Mouse (Mus musculus) G1E-ER4 (cell line): ENCODE measurements around the gene Btd. TPM values are rescaled to one million over a fixed set of nuclear protein-coding genes. Genes with fewer than 3 reads are reported as not detected.

ENCODE experiments used
- GATA1 ChIP-seq: IDR thresholded peaks from one replicate; pipeline ENCODE4 v1.8.0; 2012; ENCODE audit warnings: low read length, inconsistent platforms
- polyA plus RNA-seq: library from polyadenylated mRNA; stranded (reverse); fragments of >175 nt; gene quantifications from 2 replicates; pipeline ENCODE4 v1.2.3, GENCODE M21; 2012

Btd gene
- polyA plus RNA-seq, 1 experiment: 4.9 TPM

GRCm38 (mm10) chr14:31658126-31658680 is 17.4 kb downstream of the Btd start:
- no peak for TF ChIP-seq GATA1

- no peak for TF ChIP-seq GATA1
Observed at GRCm38 (mm10) chr14:31659501-31660181, 18.8 kb downstream of the Btd start.

- no peak for TF ChIP-seq GATA1
Observed at GRCm38 (mm10) chr14:31660312-31661093, 19.7 kb downstream of the Btd start.

GRCm38 (mm10) chr14:31661671-31662554 is 21.1 kb downstream of the Btd start:
- no peak for TF ChIP-seq GATA1

GRCm38 (mm10) chr14:31662555-31663211 is 21.9 kb downstream of the Btd start:
- TF ChIP-seq GATA1: no peak

GRCm38 (mm10) chr14:31663376-31664099 is 22.7 kb downstream of the Btd start:
- no peak for TF ChIP-seq GATA1

GRCm38 (mm10) chr14:31664100-31664902 is 23.5 kb downstream of the Btd start:
- peak; percentile 51 for TF ChIP-seq GATA1

GRCm38 (mm10) chr14:31664903-31665565 is 24.2 kb downstream of the Btd start:
- TF ChIP-seq GATA1: no peak

GRCm38 (mm10) chr14:31665566-31665940 is 24.7 kb downstream of the Btd start:
- no peak for TF ChIP-seq GATA1

- no peak for TF ChIP-seq GATA1
Observed at GRCm38 (mm10) chr14:31666931-31667705, 26.3 kb downstream of the Btd start.

GRCm38 (mm10) chr14:31667741-31668140 is 26.9 kb downstream of the Btd start:
- no peak for TF ChIP-seq GATA1

GRCm38 (mm10) chr14:31668326-31668725 is 27.5 kb downstream of the Btd start:
- TF ChIP-seq GATA1: no peak
